Mouse (Mus musculus): ENCODE measurements around the gene Rapgef5.
A peak's percentile ranks its signal among the peaks of the same experiment; 100 is the strongest.

Rapgef5 gene

DNA sequence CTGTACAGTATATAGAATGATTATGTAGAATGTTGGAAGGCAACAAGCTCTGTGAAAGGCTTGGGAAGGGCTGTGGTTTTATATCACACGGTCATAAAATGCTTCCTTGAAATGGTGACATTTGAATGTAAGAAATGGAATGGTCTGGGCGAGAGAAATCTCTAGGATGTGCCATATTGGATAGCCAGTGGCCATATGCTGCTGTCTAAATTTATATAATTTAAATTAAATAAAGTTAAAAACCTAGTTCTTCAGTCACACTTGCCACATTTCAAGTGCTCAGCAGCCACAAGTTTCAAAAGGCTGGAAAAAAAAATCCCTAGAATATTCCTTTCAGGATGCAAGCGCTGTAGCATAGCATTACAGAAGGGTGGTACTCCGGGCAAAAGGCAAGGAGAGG, 14.8 kb downstream of the Rapgef5 start:
- DNase-seq (ENCODE audit: low read depth) = no peak

- no peak for DNase-seq (ENCODE audit: low read depth)
Measured at GRCm38 (mm10) chr12:117533176-117534086, 17.2 kb downstream of the Rapgef5 start.

DNA sequence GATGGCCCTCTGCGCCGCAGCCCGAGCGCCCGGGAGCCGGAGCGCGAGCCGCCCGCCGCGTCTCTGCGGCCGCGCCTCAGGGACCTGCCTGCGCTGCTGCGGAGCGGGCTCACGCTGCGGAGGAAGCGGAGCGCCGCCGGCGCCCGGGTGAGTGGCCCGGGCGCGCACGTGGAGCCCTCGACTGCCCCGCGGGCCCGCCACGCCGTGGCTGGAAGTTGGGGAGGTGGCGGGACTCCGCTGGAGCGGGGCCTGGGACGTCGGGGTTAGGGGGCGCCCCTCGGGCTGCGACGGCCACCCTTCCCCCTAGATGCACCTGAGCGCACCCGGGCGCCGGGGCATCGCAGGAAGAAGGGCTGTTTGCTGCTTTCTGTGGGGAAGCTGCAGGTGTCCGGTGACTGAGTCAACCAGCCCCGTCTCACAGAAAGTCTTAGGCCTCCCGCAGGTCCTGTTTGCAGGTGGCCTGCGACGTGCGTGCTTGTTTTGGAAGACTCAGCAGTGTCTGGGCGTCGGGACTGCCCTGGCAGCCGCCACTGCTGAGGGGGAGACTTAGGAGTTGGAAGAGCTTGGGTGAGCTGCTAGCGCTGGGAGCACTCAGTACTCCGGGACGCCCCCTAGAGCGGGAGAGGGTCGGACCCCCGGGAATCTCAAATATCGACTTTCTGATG, 17.9 kb downstream of the Rapgef5 start:
- DNase-seq (ENCODE audit: low read depth) = no peak

- no peak for DNase-seq (ENCODE audit: low read depth)
Measured at GRCm38 (mm10) chr12:117540352-117540751, 24.1 kb downstream of the Rapgef5 start.

- DNase-seq (ENCODE audit: low read depth) = no peak
Measured at GRCm38 (mm10) chr12:117545277-117545676, 29.0 kb downstream of the Rapgef5 start.

DNA sequence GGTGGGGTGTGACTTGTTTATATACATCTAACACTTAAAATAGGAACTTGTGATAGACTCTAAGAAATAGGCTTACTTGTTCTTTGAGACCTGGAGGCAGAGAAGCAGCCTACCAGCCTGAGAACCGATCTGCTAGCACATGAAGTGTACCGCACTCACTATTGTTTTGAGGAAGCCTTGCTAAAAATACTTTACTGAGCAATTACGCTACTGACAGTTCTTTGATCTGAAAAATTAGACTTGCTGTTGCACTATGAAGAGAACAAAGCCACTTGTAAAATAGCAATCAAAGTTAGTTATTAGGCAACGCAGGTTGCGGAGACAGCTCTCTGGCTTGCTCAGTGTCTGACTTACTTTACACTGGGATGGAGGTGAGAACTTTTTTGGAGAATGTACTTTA, 37.1 kb downstream of the Rapgef5 start:
- DNase-seq (ENCODE audit: low read depth) = no peak

DNA sequence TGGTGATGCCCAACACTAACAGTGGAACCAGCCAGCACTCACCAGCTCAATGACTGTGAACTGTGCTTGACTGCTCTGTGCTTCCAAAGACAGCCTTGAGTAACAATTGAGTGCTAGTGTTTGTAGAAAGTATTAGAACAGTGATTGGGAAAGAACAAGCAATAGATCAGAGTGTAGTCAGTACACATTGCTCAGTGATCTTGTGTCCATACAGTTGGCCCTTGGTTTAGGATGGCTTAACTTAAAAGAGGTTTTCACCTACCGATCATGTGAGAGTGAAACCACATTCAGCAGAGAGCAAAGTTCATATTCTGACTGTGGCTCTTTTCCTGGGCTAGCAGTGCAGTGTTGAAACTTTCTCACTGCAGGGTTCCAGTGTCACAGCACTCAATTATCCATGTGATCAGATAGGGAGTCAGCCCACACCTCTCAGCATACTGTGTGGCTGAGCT, 38.4 kb downstream of the Rapgef5 start:
- DNase-seq (ENCODE audit: low read depth) = no peak

- no peak for DNase-seq (ENCODE audit: low read depth)
Measured at GRCm38 (mm10) chr12:117560450-117560849, 44.2 kb downstream of the Rapgef5 start.

DNA sequence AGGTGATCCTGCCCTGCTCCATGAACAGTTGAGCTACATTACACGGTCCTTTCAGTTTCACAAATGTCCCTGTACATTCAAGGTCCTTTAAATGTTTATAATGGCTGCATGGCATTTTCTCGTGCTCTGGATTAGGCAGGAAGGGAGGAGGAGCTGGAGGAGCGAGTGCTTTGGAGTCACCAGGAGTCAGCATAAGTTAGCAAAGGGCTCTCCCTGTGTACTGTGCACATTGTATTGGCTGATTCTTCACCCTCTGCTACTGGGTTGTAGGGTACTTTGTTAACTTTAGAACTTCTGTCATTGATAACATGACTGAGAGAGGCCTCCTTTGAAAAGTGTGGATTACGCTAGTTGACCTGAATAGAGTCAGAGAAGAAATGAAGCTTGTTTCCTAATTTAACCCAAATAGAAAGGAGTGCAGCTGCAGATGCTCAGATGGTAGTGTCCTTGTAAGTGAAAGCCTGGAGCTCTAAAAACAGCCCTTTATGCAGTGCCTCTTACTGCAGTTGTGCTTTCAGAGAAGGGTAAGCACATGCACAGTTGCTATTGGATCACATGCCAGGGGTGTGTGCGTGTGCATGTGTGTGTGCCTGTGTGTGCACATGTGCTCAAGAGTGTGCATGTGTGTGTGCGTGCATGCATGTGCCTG, 45.3 kb downstream of the Rapgef5 start:
- no peak for DNase-seq (ENCODE audit: low read depth)

- no peak for DNase-seq (ENCODE audit: low read depth)
Measured at GRCm38 (mm10) chr12:117562085-117562484, 45.8 kb downstream of the Rapgef5 start.

- no peak for DNase-seq (ENCODE audit: low read depth)
Measured at GRCm38 (mm10) chr12:117563859-117564258, 47.6 kb downstream of the Rapgef5 start.

GRCm38 (mm10) chr12:117566298-117566697, 50.0 kb downstream of the Rapgef5 start:
- no peak for DNase-seq (ENCODE audit: low read depth)

DNA sequence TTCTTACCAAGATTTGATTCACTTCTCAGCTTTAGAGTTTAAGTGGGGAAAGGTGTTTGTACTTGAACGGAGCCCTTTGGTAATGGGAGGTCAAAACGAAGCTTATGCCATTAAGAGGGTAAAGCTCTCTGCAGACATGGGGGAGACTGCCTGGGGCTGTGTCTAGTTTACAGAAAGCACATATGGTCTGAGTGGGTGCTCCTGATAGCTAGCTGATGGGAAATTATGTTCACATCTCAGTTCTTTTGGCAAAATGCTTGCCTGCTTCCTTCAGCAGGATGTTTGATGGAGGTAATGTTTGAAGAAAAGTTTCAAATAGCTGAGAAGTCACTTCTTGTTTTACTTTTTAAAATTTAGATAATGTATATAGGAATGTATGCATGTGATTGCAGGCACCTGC, 53.4 kb downstream of the Rapgef5 start:
- DNase-seq (ENCODE audit: low read depth) = no peak

- DNase-seq (ENCODE audit: low read depth) = no peak
Measured at GRCm38 (mm10) chr12:117584256-117584655, 68.0 kb downstream of the Rapgef5 start.

DNA sequence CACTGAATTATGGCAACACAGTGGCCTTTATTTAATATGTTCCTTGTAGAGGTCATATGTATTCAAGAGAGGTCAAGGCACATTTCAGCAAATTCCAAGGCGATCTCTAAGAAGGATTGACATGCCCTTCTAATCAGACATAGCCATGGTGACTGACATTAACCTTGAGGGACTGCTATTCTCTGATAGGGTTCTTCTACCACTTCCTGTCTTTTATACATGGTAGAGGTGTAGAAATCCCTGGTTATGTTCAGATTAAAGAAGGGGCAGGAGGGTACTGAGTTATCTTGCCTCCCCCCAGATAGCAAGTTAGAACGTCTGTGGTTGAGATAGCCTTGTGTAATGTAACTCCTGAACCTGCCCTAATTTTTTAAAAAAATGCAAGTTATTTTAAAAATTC, 69.1 kb downstream of the Rapgef5 start:
- no peak for DNase-seq (ENCODE audit: low read depth)

GRCm38 (mm10) chr12:117586124-117586523, 69.8 kb downstream of the Rapgef5 start:
- peak; percentile 14 for DNase-seq (ENCODE audit: low read depth)

DNA sequence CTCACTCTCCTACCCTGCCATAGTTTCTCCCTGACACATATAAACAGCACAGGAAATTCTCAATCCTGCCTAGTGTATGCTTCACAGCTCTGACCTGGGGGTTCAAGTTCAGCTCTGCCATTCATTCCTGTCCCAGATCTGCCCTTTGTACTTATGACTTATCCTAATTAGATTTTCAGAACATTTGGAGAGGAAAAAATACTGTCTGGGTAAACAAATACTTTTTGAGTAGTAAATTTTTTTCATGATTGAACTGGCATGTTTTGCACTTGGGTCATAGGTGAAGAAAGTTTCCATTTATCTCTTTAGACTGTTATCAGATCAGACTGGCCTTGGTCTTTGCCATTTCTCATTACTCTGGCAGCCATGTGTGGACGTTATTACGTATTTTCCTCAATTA, 72.9 kb downstream of the Rapgef5 start:
- no peak for DNase-seq (ENCODE audit: low read depth)

DNA sequence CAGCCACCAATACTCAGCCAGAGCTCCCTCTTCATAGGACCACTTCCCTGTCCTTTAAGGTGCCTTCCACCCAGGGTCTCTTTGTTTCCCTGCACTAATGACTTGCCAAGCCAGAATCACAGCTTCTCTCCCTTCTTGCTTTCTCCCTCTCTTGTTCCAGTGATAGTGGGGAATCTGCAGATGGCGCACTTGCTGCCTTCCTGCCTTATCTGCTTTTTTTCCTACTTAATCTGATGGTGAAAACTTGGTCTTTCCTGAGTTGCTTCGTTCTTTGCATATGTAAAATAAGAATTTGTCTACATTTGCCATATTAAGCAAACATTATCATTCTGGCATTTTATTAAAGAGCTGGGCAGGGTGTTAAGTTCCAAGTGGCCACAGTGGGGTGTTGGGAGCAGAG, 75.7 kb downstream of the Rapgef5 start:
- DNase-seq (ENCODE audit: low read depth) = no peak

- DNase-seq (ENCODE audit: low read depth) = no peak
Measured at GRCm38 (mm10) chr12:117592583-117592982, 76.3 kb downstream of the Rapgef5 start.

- no peak for DNase-seq (ENCODE audit: low read depth)
Measured at GRCm38 (mm10) chr12:117595179-117595578, 78.9 kb downstream of the Rapgef5 start.

DNA sequence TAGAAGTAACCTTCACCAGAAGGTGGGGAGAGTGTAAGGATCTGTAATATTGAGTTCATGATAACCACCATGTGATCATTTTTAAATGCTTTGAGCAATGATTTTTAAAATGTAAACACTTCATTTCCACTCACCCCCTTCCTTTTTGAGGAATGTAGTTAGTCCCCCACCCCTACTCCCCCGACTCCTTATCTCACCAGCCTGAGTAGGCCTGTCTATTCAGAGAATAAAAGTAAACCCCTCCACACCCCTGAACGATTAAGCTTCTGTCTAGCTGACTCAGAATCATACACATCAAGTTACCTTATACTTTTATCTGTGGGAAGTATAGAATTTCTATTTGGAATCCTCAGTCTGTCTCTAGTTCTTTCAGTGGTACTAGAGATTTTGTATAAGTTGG, 81.9 kb downstream of the Rapgef5 start:
- no peak for DNase-seq (ENCODE audit: low read depth)

GRCm38 (mm10) chr12:117605966-117606365, 89.7 kb downstream of the Rapgef5 start:
- no peak for DNase-seq (ENCODE audit: low read depth)

- no peak for DNase-seq (ENCODE audit: low read depth)
Measured at GRCm38 (mm10) chr12:117612715-117613114, 96.4 kb downstream of the Rapgef5 start.

Data from c-Kit-positive CD71-positive TER-119-negative erythroid progenitor cells, embryonic 14.5 days (primary cell).